In genomic region chr5:136482434-136482833, GRCm38 (mm10) we compare ENCODE assay signal across 22 mouse cellular contexts.
DNase-seq lines count a peak whose midpoint lies in the region; ATAC-seq lines count a peak whose summit lies in the region.
"Had no signal": no experiment of that assay in that cellular context is flagged by ENCODE, and none has a peak within 500 bp of the region (broad histone marks: within the 10 kb centered on the region; RNA-seq: fewer than 3 reads in every experiment).

No protein-coding gene starts in this region.

- DNase-seq in cerebellum, adult 18-20 months: peak; percentile 67 to 73
- DNase-seq in cerebellum, postnatal 4 days (ENCODE audit: low spot score in 2 of 2): no peak
- peak; percentile 48 for DNase-seq in MN1 (ENCODE audit: low spot score)
- peak; percentile 62 to 79 for DNase-seq in cerebellum, postnatal 25 days
- no peak for DNase-seq in frontal cortex, postnatal 10 days (ENCODE audit: low spot score in 2 of 2)
- no peak for DNase-seq in gastrocnemius, postnatal 14 days
- DNase-seq: adrenal gland, postnatal 25 days; heart, adult 11 months; heart, postnatal 36 days; kidney, adult 11 months; kidney, postnatal 10 days; lung, adult 18-20 months; right cerebral cortex, postnatal 4 days had no signal

- peaks cover 9% of the 10 kb centered on the region; the same call in 1 of the 2 replicates for H3K36me3 ChIP-seq in neural tube, embryonic 15.5 days

- H3K9ac ChIP-seq in neural tube, embryonic 15.5 days (replicated peaks): no peak overlapping the region
- H3K9ac ChIP-seq: forebrain, embryonic 15.5 days; heart, embryonic 13.5 days; limb, embryonic 13.5 days; midbrain, embryonic 12.5 days; neural tube, embryonic 12.5 days had no signal

- no peaks in the 10 kb centered on the region for H3K9me3 ChIP-seq in neural tube, embryonic 15.5 days (replicated peaks)
- H3K9me3 ChIP-seq: forebrain, embryonic 15.5 days; heart, embryonic 13.5 days; limb, embryonic 13.5 days; midbrain, embryonic 12.5 days; neural tube, embryonic 12.5 days had no signal

- H3K4me3 ChIP-seq in neural tube, embryonic 15.5 days (replicated peaks): no peak overlapping the region
- H3K4me3 ChIP-seq: forebrain, embryonic 15.5 days; heart, embryonic 13.5 days; layer of hippocampus, adult 2 months; limb, embryonic 13.5 days; midbrain, embryonic 12.5 days; neural tube, embryonic 12.5 days had no signal

- WGBS in neural tube, embryonic 15.5 days: 88% methylated on average over 1 of the region's 1 CpGs

- intact Hi-C loops in gastrocnemius, postnatal 14 days (cut with DNase I; ENCODE audit: low total_unique reads): no loop called here

- no peak overlapping the region for H3K4me2 ChIP-seq in neural tube, embryonic 15.5 days
- H3K4me2 ChIP-seq: forebrain, embryonic 15.5 days; heart, embryonic 13.5 days; limb, embryonic 13.5 days; midbrain, embryonic 12.5 days; neural tube, embryonic 12.5 days had no signal

- H3K27me3 ChIP-seq in neural tube, embryonic 15.5 days (replicated peaks): no peaks in the 10 kb centered on the region
- H3K27me3 ChIP-seq: forebrain, embryonic 15.5 days; heart, embryonic 13.5 days; limb, embryonic 13.5 days; midbrain, embryonic 12.5 days; neural tube, embryonic 12.5 days had no signal

- peaks cover 7% of the 10 kb centered on the region for H3K4me1 ChIP-seq in neural tube, embryonic 15.5 days
- H3K4me1 ChIP-seq: midbrain, embryonic 12.5 days; neural tube, embryonic 12.5 days had no signal

- H3K27ac ChIP-seq in neural tube, embryonic 15.5 days (replicated peaks): no peak overlapping the region
- H3K27ac ChIP-seq: forebrain, embryonic 15.5 days; heart, embryonic 13.5 days; hindbrain, postnatal 0 days; layer of hippocampus, adult 2 months; limb, embryonic 13.5 days; midbrain, embryonic 12.5 days; neural tube, embryonic 12.5 days had no signal

- ATAC-seq in megakaryocyte progenitor cell, adult 5-6 weeks (replicated peaks; ENCODE audit: poor library complexity): peak; percentile 92
- ATAC-seq in neural tube, embryonic 15.5 days (ENCODE audit: low FRiP score): no peak
- ATAC-seq: forebrain, embryonic 15.5 days; hindbrain, postnatal 0 days had no signal

Comparison
In these comparisons a context has a peak if more than half of its experiments do, and no peak if none do; other contexts are left out.
1. DNase-seq: peak in cerebellum, adult 18-20 months (2 of 2), MN1 (single experiment) and cerebellum, postnatal 25 days (2 of 2); none in cerebellum, postnatal 4 days (0 of 2), frontal cortex, postnatal 10 days (0 of 2) and gastrocnemius, postnatal 14 days (single experiment).